Mouse (Mus musculus): ENCODE measurements around the gene Dlg5.

The Dlg5 gene

GRCm38 (mm10) chr14:24185514-24185913, 60.2 kb downstream of the Dlg5 start:
- DNase-seq (ENCODE audit: low spot score) = no peak

DNA sequence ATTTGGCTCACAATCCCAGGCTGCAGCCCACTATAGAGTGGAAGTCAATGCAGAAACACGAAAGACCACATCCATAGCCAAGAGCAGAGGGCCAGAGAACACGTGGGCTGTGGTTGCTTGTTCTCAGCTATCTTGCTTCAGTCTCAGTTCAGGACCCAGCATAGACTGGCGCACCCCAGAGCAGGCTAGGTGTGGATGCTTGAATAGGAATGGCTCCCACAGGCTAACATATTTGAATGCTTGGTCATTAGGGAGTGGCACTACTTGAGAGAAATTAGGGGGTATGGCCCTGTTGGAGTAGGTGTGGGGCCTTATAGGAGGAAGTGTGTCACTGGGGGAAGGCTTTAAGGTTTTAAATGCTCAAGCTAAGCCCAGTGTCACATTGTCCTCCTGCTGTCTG, 62.8 kb downstream of the Dlg5 start:
- DNase-seq (ENCODE audit: low spot score) = no peak

- peak; percentile 68 for DNase-seq (ENCODE audit: low spot score)
Measured at GRCm38 (mm10) chr14:24181811-24182506, 63.8 kb downstream of the Dlg5 start.

GRCm38 (mm10) chr14:24179466-24179991, 66.2 kb downstream of the Dlg5 start:
- DNase-seq (ENCODE audit: low spot score) = no peak

GRCm38 (mm10) chr14:24176609-24177008, 69.1 kb downstream of the Dlg5 start:
- no peak for DNase-seq (ENCODE audit: low spot score)

DNA sequence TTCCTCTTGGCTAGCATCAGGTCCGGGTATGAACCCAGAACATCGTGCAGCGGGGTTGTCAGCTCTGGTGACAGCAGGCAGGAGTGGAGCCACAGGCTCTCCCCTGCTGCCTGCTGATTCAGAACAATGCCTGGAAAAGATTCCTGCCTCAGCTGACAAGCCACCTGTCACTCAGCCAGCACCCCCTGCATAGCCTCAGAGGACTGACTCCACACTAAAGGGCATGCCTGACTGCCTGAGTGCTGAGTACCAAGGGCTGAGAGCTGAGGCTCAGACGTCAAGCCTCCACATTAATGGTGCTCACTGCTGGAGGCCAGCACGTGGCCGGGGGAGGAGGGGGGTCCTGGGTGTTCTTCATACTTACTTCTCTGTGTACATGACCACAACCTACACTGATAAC, 72.4 kb downstream of the Dlg5 start:
- no peak for DNase-seq (ENCODE audit: low spot score)

DNA sequence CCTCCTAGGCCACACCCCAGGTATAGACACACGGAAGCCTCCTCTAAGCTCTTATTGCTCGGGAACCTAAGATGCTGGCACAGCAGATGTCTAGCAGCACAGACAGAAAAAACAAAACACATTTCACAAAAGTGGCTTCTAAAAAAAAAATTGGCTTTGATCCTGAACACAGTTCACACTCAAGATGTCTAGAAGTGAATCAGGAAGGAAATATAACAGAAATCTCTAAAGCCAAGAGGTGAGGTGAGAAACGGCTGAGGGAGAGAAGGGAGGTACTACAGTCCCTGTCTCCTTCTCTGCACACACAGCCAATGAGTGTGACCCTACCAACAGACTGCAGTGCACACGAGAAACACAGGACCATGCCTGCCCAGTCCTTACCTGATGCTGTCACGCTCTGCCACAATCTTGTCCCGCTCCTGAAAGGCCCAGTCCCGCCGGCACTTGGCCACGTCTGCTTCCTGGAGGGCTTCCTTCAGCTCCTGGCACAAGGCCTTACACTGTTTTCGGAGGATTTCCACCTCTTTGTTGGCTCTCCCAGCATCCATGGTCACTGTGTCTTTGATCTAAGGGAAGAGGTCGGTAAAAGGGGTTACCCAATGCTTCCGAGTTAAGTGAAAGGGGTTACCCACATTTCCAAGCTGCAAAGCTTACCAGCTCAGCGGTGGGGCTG, 73.9 kb downstream of the Dlg5 start:
- no peak for DNase-seq (ENCODE audit: low spot score)

GRCm38 (mm10) chr14:24166046-24166445, 79.7 kb downstream of the Dlg5 start:
- no peak for DNase-seq (ENCODE audit: low spot score)

- DNase-seq (ENCODE audit: low spot score) = no peak
Measured at GRCm38 (mm10) chr14:24164721-24165367, 80.9 kb downstream of the Dlg5 start.

- DNase-seq (ENCODE audit: low spot score) = no peak
Measured at GRCm38 (mm10) chr14:24162856-24163255, 82.9 kb downstream of the Dlg5 start.

DNA sequence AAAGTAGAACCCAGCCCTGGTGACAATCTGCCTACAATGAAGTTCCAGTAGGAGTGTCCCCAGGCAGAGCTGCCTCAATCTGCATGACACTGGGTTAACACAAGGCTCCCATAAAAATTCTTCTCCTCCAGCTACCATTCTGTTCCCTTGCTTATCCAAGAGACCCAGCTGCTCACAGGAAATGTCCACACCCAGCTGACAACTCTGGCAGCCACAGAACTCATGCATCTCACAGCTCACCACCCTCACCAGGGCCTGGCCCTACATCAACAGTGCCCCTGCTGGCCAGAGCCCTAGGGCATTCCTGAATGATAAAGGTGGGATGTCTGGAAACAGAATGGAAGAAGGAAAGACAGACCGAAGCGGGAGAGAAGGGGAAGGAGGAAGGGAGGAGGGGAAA, 96.8 kb downstream of the Dlg5 start:
- DNase-seq (ENCODE audit: low spot score) = no peak

DNA sequence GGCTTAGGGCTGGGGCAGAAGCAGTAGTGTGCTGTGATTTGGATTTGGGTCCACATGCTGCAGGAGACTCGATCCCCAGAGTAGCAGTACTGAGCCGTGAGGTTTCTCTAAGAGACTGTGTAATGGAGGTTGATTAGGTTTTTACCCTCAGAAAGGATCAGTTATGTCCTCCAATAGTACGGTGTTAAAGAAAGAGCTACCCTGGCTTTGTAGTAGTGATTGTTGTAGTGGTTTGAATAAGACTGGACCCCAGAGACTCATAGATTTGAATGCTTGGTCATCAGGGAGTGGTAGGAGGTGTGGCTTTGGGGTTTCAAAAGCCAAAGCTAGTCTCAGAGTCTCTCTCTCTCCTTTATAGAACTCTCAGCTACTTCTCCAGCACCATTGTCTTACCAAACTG, 100.9 kb downstream of the Dlg5 start:
- DNase-seq (ENCODE audit: low spot score) = no peak

DNA sequence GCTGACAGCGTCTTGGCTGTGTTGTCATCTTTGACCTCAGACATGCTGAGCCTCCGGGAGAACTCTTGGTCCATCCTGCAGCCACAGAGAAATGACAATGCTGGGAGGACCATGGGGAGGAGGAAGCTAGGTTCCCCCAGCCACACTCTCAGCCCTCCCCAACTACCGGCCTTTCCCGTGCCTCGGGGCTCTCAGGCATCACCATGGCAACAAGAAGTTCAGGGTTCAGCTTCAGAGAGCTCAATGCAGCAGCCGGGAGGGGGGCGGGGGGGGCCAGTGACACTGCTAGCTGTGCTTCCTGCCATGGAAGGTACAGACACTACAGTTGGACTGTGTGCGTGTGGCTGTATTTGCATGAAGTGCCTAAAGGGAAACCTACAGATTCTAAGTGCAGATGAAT, 101.3 kb downstream of the Dlg5 start:
- DNase-seq (ENCODE audit: low spot score) = no peak

DNA sequence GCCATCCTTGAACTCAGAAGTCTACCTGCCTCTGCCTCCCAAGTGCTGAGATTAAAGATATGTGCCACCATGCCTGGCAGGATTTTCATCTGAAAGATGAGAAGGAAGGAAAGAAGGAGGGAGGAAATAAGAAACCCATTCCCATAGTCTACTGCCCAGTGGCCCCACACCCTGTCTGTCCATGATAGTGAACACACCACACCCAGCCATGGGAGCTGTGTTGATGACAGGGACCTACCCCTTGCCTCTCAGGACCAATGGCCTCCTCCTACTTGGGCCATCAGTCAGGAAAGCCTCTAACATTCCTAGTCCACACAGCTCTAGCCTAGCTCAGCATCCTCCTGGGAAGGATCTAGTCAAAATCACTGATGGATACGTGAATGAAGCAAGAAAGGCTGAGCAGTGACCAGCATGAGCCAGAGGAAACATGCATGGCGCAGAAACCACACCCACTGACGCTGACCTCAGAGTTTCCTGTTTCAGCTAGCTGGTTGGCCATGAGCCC, 102.7 kb downstream of the Dlg5 start:
- no peak for DNase-seq (ENCODE audit: low spot score)

DNA sequence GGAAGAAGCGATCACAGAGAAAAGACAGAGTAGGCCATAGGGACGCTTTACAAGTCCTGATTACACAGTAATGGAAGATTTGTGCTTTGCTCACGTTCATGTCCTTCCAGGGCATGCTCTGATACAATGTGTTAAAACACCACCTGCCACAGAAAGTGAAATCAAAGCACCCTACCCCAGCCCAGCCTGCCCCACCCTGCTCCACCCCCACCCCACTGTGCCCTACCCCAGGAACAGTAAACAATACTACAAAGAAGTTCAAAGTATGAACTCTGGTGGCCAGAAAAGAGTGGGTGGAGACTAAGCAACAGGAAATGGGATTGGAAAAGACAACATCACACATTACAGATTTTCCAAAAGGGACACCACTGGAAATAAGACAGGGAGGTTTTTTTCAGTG, 104.0 kb downstream of the Dlg5 start:
- no peak for DNase-seq (ENCODE audit: low spot score)

GRCm38 (mm10) chr14:24140297-24140812, 105.4 kb downstream of the Dlg5 start:
- DNase-seq (ENCODE audit: low spot score) = no peak

DNA sequence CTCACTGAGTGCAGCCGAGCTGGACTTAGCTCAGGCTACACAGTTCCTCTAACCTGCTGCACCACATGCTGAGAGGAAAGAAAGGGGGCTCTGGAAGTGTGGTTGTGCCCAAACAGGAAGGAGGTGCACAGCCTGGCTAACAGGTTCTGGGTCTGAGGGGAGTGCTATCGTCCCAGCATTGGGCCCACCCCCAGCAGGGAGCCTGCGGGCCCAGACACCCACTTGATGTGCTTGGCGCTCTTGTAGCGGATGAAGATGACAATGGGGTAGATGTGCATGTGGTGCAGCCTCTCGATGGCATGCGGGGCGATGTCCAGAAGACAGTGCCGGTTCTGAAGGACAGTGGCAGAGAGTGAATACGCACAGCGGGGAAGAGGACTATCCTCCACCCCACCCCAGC, 108.8 kb downstream of the Dlg5 start:
- no peak for DNase-seq (ENCODE audit: low spot score)

- no peak for DNase-seq (ENCODE audit: low spot score)
Measured at GRCm38 (mm10) chr14:24134623-24135290, 111.0 kb downstream of the Dlg5 start.

DNA sequence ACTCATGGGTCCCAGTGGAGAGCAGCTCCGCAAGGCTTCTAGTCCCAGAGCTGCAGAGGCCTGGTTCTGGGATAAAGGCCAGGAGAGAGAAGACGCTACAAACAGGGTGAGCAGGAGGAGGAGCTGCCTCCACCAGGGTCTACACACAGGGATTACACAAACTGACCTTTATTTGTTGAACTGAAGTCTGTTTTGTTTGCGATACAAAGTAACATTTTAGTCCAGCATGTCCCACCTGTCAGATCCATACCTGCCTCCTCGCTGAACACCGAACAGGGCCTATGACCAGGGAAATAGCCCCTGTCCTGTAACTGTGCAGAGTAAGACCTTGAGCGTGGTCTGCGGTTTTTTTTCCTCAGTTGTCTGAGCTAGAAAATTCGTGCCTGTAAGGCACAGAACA, 111.9 kb downstream of the Dlg5 start:
- no peak for DNase-seq (ENCODE audit: low spot score)

- peak; percentile 27 for DNase-seq (ENCODE audit: low spot score)
Measured at GRCm38 (mm10) chr14:24132092-24132491, 113.6 kb downstream of the Dlg5 start.

GRCm38 (mm10) chr14:24125069-24125468, 120.7 kb downstream of the Dlg5 start:
- no peak for DNase-seq (ENCODE audit: low spot score)

GRCm38 (mm10) chr14:24124171-24124570, 121.5 kb downstream of the Dlg5 start:
- no peak for DNase-seq (ENCODE audit: low spot score)
